Mouse (Mus musculus): Measurements from ENCODE around the gene Dgcr2.

DNA sequence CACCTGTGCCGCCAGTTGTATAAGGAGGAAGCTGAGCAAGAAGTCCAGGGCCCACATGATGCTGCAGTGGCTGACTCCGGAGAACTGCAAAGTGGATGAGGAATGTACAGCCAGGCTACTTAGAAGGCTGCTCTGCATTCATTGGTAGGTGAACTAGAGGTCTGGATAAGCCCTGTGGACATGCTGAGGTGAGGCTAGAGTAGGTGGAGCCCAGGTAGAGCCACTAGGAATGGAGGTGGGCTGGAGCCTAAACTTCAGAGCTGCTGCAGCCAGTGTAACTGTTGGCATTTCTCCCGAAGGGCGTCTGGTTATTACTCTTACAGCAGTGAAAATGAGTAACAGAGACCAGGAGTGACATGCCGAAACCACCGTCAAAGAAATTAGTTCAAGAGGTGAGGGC lies 60.3 kb downstream of the Dgcr2 start, which contains the start of gene Car15:
- no peak for TF ChIP-seq POLR2A (IDR thresholded peaks at IDR 0.05; ENCODE audit: borderline replicate concordance, extremely low read depth, insufficient read depth, insufficient read length, poor library complexity, severe bottlenecking)
- TF ChIP-seq CTCF (IDR thresholded peaks at IDR 0.05; ENCODE audit: borderline replicate concordance, extremely low read depth, insufficient read depth, insufficient read length) = no peak
